Mouse (Mus musculus) testis, postnatal 14 days (tissue): ENCODE measurements around the gene Nos3.

Source experiments
- DNase-seq: peaks from one replicate; pipeline ENCODE4 v3.0.0; 2021; ENCODE audit warnings: low spot score

Gene Nos3

DNA sequence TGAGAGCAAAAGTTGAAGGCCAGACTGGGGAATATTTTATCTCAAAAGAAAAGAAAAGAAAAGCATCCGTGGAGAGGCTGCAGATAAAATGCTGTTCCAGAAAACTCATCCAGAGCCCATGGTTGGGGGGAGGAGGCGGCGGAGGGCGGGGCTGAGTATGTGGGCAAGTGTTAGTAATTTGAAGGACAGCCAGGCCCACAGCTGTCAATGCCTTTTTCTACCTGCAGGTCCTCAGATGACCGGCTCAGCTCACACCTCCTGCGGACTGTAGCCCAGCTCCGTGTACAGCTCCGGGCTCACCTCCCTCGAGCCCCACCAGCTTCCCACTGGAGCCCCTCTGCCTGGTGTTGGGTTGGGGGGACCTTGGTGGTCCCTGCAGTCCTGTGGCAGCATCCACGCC, 35.1 kb downstream of the Nos3 start:
- no peak for DNase-seq

- no peak for DNase-seq
These were observed 35.8 kb downstream of the Nos3 start for GRCm38 (mm10) chr5:24400362-24400761.

- DNase-seq = no peak
These were observed 36.4 kb downstream of the Nos3 start for GRCm38 (mm10) chr5:24400911-24401605.

DNA sequence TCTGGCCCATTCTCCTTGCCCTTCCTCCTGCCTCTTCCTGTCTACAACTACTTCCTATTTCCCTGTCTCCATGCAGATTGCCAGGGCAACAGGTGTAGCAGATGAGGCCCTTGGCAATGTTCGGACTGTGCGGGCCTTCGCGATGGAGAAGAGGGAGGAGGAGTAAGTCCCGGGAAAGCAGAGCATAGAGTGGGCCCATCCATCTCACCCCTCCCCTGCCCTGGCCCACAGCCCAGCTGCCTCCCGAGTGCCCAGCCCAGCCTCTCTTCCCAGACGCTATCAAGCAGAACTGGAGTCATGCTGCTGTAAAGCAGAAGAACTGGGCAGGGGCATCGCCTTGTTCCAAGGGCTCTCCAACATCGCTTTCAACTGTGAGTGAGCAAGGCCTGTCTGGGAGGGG, 37.4 kb downstream of the Nos3 start:
- no peak for DNase-seq

GRCm38 (mm10) chr5:24404594-24405360, 40.2 kb downstream of the Nos3 start:
- DNase-seq = no peak

DNA sequence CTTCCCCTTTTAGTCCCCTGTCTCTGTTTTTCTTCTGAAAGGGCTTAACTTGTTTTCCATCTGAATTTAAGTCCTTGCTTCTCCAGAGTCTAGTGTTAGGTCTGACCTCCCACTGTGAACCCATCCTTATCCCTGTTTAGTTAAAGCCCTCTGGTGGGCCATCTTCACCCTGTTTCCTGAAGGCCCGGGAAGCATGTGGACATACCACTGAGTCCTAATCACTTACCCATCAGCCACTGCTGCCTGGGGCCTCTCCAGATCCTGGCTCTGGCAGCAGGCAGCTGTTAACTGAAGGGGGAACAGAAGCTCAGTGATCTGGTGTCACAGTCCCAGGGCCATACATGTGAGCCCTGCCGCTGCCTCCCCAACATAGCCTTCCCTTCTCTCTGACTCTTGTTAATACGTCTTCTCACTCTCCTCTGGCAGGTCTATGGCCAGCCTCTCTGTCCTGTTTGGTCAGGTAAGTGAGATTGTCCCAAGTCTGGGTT, 40.8 kb downstream of the Nos3 start:
- DNase-seq = no peak

GRCm38 (mm10) chr5:24408651-24409050, 44.0 kb downstream of the Nos3 start:
- DNase-seq = no peak

GRCm38 (mm10) chr5:24409466-24409865, 44.9 kb downstream of the Nos3 start:
- DNase-seq = no peak

DNA sequence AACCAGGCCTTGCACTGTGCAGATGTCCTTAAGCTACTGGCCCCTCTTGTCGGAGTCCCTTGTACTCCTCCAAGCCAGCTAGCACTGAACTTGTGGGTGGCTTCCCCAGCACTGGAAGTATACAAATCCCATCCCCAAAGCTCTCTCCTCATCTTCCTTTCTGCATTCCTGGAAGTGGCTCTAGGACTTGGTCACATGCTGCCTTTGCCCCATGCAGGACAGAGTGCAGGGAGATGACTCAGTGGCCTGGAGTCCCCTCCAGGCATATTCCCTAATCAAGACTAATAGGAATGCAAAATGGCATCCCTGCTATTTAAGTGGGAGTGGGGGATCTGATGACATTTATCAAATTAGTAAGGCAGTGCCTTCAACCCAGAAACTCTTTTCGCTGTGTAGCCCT, 47.5 kb downstream of the Nos3 start:
- DNase-seq = no peak

DNA sequence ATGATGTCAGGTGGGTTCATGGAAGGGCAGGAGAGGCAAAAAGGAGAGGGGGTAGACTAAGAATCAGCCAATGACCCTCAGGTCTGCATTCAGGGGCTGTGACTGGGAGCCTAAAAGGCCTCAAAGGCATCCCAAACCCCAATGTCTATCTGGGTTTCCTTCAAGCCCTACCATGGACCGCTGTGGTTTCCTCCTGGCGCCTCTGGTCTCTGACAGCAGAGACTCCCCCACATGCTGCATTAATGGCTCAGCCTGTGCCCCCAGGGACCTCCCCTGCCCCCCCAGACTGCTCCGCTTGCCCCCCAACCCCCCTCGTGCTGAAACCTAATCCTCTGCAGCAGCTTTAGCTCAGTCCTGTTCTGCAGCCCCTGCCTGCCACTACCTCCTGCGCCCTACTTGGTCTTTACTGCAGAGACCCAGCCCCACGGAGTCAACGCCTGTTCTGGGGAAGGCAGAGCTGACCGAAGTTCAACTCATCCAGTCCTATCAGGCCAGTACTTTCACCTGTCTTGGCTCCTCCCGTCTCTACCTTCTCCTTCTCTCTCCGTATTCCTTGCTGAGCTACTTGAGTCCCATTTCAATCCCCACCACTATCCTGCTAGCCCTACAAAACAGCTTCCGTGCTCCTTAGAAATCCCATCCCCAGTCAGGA, 48.6 kb downstream of the Nos3 start, which contains the start of gene Asic3:
Gene Asic3 (plus strand): TSS at position 351 of the 652 bp plus-strand sequence.
- DNase-seq = no peak

GRCm38 (mm10) chr5:24413938-24414337, 49.3 kb downstream of the Nos3 start:
- no peak for DNase-seq

- DNase-seq = peak; percentile 62
These were observed 51.7 kb downstream of the Nos3 start for GRCm38 (mm10) chr5:24416222-24416736.

DNA sequence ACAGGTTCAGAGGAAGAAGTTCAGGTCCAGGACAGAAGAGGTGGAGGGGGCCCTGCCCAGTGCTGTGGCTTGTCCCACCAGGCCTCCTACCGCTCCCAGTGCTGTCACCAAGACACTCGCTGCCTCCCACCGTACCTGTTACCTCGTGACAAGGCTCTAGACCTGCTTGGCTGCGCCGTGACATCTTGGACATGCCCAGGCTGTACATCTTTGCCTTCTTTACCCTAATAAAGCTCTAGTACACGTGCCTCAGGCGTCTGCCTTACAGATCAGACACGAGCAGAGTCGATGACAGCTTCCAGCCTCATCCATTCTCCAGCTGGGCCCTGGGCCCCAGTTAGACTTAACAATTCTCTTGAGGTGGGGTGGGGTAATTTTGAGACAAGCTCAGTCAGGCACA, 53.0 kb downstream of the Nos3 start:
- no peak for DNase-seq

GRCm38 (mm10) chr5:24420381-24420780, 55.8 kb downstream of the Nos3 start:
- no peak for DNase-seq

DNA sequence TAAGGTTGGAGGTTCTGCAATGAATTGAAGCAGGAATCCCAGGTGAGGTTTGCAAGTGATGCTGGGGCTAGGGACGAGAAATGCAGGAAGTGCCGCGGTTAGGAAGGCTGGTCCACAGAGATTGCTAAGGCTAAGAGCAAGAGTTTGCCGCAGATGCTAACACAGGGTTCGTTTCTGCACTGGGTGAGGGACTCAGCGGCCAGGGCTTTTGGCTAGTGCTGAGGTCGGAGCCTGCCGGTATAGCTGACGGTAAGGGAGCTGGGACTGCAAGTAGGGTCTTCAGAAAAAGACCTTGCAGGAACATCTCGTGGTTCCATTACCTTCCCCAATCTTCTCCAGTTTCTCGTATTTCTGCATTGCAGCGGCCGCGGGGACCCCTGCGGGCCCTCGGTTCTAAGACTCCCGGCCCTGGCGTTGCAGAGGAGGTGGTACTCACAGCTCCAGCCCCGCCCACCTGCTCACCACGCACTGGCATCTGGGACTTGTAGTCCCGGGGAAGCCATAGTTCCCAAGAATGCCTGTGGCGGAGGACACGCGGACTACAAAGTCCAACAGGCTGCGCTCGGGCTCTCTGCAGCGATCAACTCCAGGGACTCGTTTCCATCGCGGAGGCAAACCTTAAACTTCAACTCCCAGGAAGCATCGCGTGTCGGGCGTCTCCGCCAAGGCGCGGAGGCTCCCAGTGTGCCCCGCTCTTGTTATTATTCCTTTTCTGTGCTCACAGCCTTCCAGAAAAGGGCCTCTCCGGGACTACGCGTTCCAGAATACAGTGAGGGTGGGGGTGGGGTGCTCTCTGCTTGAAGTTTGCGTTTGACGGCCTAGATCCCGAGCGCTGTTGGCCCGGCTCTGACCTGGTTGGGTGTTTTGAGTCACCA, 58.8 kb downstream of the Nos3 start, which contains the start of the genes Cdk5 and Slc4a2:
Gene Cdk5 (minus strand): TSS at position 402 of the 875 bp plus-strand sequence.
Gene Slc4a2 (plus strand): TSS at position 709 of the 875 bp plus-strand sequence.
- DNase-seq = peak; percentile 99

DNA sequence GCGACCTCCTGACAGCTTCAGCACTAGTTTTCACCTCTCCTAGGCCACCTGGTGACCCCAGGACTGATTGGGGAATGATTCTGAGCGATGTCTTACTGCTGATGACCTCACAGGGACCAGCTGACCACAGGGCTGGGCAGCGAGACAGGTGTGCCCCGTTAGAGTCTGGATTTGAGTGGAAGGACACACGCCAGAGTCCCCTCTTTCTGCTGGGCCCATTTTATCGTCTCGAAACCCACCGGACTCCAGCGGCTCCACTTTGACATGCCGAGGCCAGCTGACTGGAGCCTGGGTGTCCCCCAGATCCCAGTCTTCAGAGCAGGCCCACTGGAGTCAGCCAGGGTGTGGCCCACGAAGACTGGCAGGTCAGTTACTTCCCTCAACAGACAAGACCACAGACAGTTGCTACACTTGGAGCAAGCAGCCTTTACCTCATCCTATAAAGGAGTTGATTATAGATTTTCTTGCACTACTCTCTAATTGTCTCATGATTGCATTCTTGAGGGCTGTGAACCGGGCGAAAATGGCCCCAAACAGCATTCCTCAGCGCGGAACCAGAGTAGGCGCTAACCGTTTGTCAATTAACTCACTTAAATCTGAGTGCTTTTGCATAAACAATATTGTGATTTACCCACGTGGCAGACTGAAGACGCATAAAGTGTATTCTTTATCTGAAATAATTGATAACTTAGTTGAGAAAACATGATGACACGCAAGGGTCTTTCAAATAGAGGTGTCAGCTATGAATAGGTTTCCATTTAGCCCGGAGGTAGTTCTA, 59.6 kb downstream of the Nos3 start:
- peak; percentile 60 for DNase-seq

- peak; percentile 87 for DNase-seq
These were observed 60.3 kb downstream of the Nos3 start for GRCm38 (mm10) chr5:24424861-24425411.

DNA sequence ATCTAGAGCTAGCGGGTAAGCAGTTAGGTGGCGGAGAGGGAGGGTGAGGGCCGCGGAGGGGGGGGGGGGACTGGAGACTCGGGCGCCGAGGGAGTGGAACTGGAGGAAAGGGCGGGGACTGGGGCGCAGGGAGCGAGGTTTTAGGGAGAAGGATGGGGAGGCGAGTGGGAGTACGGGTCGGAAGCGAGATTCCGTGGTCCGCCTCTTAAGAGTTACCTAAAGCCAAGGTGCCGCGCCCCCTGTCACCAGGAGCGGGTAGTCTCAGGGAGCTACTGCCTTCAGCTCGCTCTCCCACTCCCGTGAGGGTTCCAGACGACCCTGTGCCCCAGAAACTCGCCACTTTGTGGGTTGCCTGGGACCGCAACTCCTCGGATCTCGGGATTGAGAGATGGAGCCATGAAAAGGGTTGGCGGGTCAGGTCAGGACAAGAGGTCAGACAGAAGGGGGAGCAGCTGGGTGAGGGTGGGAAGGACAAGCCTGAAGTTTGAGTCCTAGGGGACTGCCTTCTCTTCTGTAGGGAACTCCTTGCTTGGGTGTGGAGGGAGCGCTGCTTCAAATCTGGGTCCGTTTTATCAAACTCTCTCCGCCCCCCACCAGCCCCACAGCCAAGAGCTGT, 60.9 kb downstream of the Nos3 start:
- peak; percentile 72 for DNase-seq

- peak; percentile 64 for DNase-seq
These were observed 61.4 kb downstream of the Nos3 start for GRCm38 (mm10) chr5:24426037-24426432.
